Mouse (Mus musculus): ENCODE data around the gene Tmem253. TPM values are rescaled to one million over a fixed set of nuclear protein-coding genes. Genes with fewer than 3 reads are reported as not detected.

The Tmem253 gene
- polyA plus RNA-seq (2015; fragmentation: Nextera tagmentation; extraction: Ambion mirVana): 0.23 and 0.31 TPM in 2 replicates

- Histone ChIP-seq H3K9me3 (ENCODE audit: low read length) (no peaks in the 10 kb centered on the region), H3K36me3 (replicated peaks; ENCODE audit: insufficient read depth, low read length) (0 out of 2 replicates have a peak, but pooled peaks cover 4% of the 10 kb centered on the region), H3K27ac (ENCODE audit: low read depth) (peak within 1 kb of the TSS; percentile 80), H3K27me3 (ENCODE audit: insufficient read depth, low read length) (no peaks in the 10 kb centered on the region), H3K4me1 (ENCODE audit: insufficient read depth) (peaks cover 32% of the 10 kb centered on the region), H3K4me2 (ENCODE audit: low read depth, low read length) (peak within 1 kb of the TSS; percentile 92), H3K4me3 (ENCODE audit: low read depth, low read length) (peak within 1 kb of the TSS; percentile 73), H3K9ac (replicated peaks) (peak within 1 kb of the TSS; percentile 74)
- TF ChIP-seq EP300 (IDR thresholded peaks at IDR 0.05; ENCODE audit: low read depth) (no peak), CTCF (IDR thresholded peaks at IDR 0.05; ENCODE audit: low read depth) (no peak)
- WGBS (ENCODE audit: insufficient replicate concordance): 35% methylated on average over 6 of the region's 6 CpGs
- DNase-seq: no peak
- ATAC-seq: no peak
These were observed at the start of gene Tmem253 for GRCm38 (mm10) chr14:52015445-52016100. Gene Tmem253 (plus strand): TSS chr14:52015658.

GRCm38 (mm10) chr14:51967400-51967799 is 48.1 kb upstream of the Tmem253 start:
- DNase-seq: no peak
- Histone ChIP-seq H3K4me1 (ENCODE audit: insufficient read depth) (no peaks in the 10 kb centered on the region), H3K36me3 (replicated peaks; ENCODE audit: insufficient read depth, low read length) (no peaks in the 10 kb centered on the region), H3K27ac (ENCODE audit: low read depth) (no peak overlapping the region), H3K27me3 (ENCODE audit: insufficient read depth, low read length) (no peaks in the 10 kb centered on the region), H3K9me3 (ENCODE audit: low read length) (no peaks in the 10 kb centered on the region), H3K9ac (replicated peaks) (no peak overlapping the region), H3K4me2 (ENCODE audit: low read depth, low read length) (no peak overlapping the region), H3K4me3 (ENCODE audit: low read depth, low read length) (no peak overlapping the region)
- TF ChIP-seq EP300 (IDR thresholded peaks at IDR 0.05; ENCODE audit: low read depth) (no peak), CTCF (IDR thresholded peaks at IDR 0.05; ENCODE audit: low read depth) (no peak)
- ATAC-seq: no peak
- WGBS (ENCODE audit: insufficient replicate concordance): 67% methylated on average over 3 of the region's 3 CpGs

- no peaks in the 10 kb centered on the region for H3K36me3 ChIP-seq (replicated peaks; ENCODE audit: insufficient read depth, low read length)
- H3K4me2 ChIP-seq (ENCODE audit: low read depth, low read length): no peak overlapping the region
- H3K4me3 ChIP-seq (ENCODE audit: low read depth, low read length): no peak overlapping the region
- WGBS (ENCODE audit: insufficient replicate concordance): 75% methylated on average over 3 of the region's 3 CpGs
- ATAC-seq (no peak), DNase-seq (no peak)
- H3K9ac ChIP-seq (replicated peaks): no peak overlapping the region
- H3K27me3 ChIP-seq (ENCODE audit: insufficient read depth, low read length): no peaks in the 10 kb centered on the region; the same call in 1 of the 2 replicates
- H3K4me1 ChIP-seq (ENCODE audit: insufficient read depth): peaks cover 4% of the 10 kb centered on the region
- H3K9me3 ChIP-seq (ENCODE audit: low read length): no peaks in the 10 kb centered on the region
- no peak overlapping the region for H3K27ac ChIP-seq (ENCODE audit: low read depth)
- TF ChIP-seq EP300 (IDR thresholded peaks at IDR 0.05; ENCODE audit: low read depth) (no peak), CTCF (IDR thresholded peaks at IDR 0.05; ENCODE audit: low read depth) (no peak)
These were observed 36.2 kb upstream of the Tmem253 start for GRCm38 (mm10) chr14:51979252-51979651.

- H3K9me3 ChIP-seq (ENCODE audit: low read length): no peaks in the 10 kb centered on the region
- 57% methylated on average over 4 of the region's 4 CpGs for WGBS (ENCODE audit: insufficient replicate concordance)
- ATAC-seq (no peak), DNase-seq (no peak)
- H3K27me3 ChIP-seq (ENCODE audit: insufficient read depth, low read length): no peaks in the 10 kb centered on the region; the same call in 1 of the 2 replicates
- H3K9ac ChIP-seq (replicated peaks): no peak overlapping the region
- no peak overlapping the region for H3K27ac ChIP-seq (ENCODE audit: low read depth)
- no peak overlapping the region for H3K4me2 ChIP-seq (ENCODE audit: low read depth, low read length)
- no peak overlapping the region for H3K4me3 ChIP-seq (ENCODE audit: low read depth, low read length)
- TF ChIP-seq CTCF (IDR thresholded peaks at IDR 0.05; ENCODE audit: low read depth): peak; percentile 14; the same call in 1 of the 2 replicates
- no peak for TF ChIP-seq EP300 (IDR thresholded peaks at IDR 0.05; ENCODE audit: low read depth)
- no peaks in the 10 kb centered on the region for H3K36me3 ChIP-seq (replicated peaks; ENCODE audit: insufficient read depth, low read length)
- peaks cover 32% of the 10 kb centered on the region for H3K4me1 ChIP-seq (ENCODE audit: insufficient read depth)
These were observed 32.2 kb upstream of the Tmem253 start for GRCm38 (mm10) chr14:51983251-51983650.

- DNase-seq (no peak), ATAC-seq (no peak)
- H3K4me2 ChIP-seq (ENCODE audit: low read depth, low read length): peak overlapping the region; percentile 100
- TF ChIP-seq CTCF (IDR thresholded peaks at IDR 0.05; ENCODE audit: low read depth) (no peak), EP300 (IDR thresholded peaks at IDR 0.05; ENCODE audit: low read depth) (no peak)
- H3K4me3 ChIP-seq (ENCODE audit: low read depth, low read length): peak overlapping the region; percentile 74
- H3K4me1 ChIP-seq (ENCODE audit: insufficient read depth): peaks cover 32% of the 10 kb centered on the region
- no peaks in the 10 kb centered on the region; the same call in 1 of the 2 replicates for H3K27me3 ChIP-seq (ENCODE audit: insufficient read depth, low read length)
- H3K9ac ChIP-seq (replicated peaks): peak overlapping the region; percentile 74
- no peaks in the 10 kb centered on the region for H3K36me3 ChIP-seq (replicated peaks; ENCODE audit: insufficient read depth, low read length)
- H3K27ac ChIP-seq (ENCODE audit: low read depth): no peak overlapping the region
- 18% methylated on average over 10 of the region's 10 CpGs for whole genome bisulfite sequencing (ENCODE audit: insufficient replicate concordance)
- no peaks in the 10 kb centered on the region for H3K9me3 ChIP-seq (ENCODE audit: low read length)
These were observed 31.6 kb upstream of the Tmem253 start for GRCm38 (mm10) chr14:51983855-51984246.

GRCm38 (mm10) chr14:51984247-51985231 is 30.9 kb upstream of the Tmem253 start, which contains the start of gene Arhgef40:
Gene Arhgef40 (plus strand): TSS chr14:51984719.
- peak; percentile 82 for DNase-seq
- Histone ChIP-seq H3K27ac (ENCODE audit: low read depth) (peak within 1 kb of the TSS; percentile 70), H3K9ac (replicated peaks) (peak within 1 kb of the TSS; percentile 74), H3K9me3 (ENCODE audit: low read length) (no peaks in the 10 kb centered on the region), H3K36me3 (replicated peaks; ENCODE audit: insufficient read depth, low read length) (no peaks in the 10 kb centered on the region), H3K27me3 (ENCODE audit: insufficient read depth, low read length) (no peaks in the 10 kb centered on the region; the same call in 1 of the 2 replicates), H3K4me1 (ENCODE audit: insufficient read depth) (peaks cover 32% of the 10 kb centered on the region), H3K4me3 (ENCODE audit: low read depth, low read length) (peak within 1 kb of the TSS; percentile 74), H3K4me2 (ENCODE audit: low read depth, low read length) (peak within 1 kb of the TSS; percentile 100)
- ATAC-seq: peak; percentile 70
- WGBS (ENCODE audit: insufficient replicate concordance): under 1% methylated on average over 66 of the region's 74 CpGs
- TF ChIP-seq EP300 (IDR thresholded peaks at IDR 0.05; ENCODE audit: low read depth) (no peak), CTCF (IDR thresholded peaks at IDR 0.05; ENCODE audit: low read depth) (no peak)

Measured in liver, postnatal 0 days (tissue).